Mouse (Mus musculus) layer of hippocampus, postnatal 25 days (tissue): ENCODE data around the gene Ddn. TPM values are rescaled to one million over a fixed set of nuclear protein-coding genes. Genes with fewer than 3 reads are reported as not detected.

Experiments used
- DNase-seq, 2 experiments: peaks; one replicate each; pipeline ENCODE4 v3.0.0; 2022; ENCODE audit warnings: mixed read lengths in 2 of 2, low spot score in 1 of 2; ENCODE audit errors: extremely low spot score in 1 of 2
- total RNA-seq, 2 experiments: library from RNA; stranded (reverse); gene quantifications; 2 replicates each; pipeline ENCODE4 v1.2.3; 2021

Ddn gene
- total RNA-seq, 2 experiments from 2014 or later: 1,586 to 1,599 TPM

GRCm38 (mm10) chr15:98777762-98778161, 31.5 kb downstream of the Ddn start, which contains the start of gene Wnt10b:
Wnt10b (minus strand) TSS chr15:98778150.
- no peak for DNase-seq

- no peak for DNase-seq
Measured at GRCm38 (mm10) chr15:98777005-98777616, 32.2 kb downstream of the Ddn start.

DNA sequence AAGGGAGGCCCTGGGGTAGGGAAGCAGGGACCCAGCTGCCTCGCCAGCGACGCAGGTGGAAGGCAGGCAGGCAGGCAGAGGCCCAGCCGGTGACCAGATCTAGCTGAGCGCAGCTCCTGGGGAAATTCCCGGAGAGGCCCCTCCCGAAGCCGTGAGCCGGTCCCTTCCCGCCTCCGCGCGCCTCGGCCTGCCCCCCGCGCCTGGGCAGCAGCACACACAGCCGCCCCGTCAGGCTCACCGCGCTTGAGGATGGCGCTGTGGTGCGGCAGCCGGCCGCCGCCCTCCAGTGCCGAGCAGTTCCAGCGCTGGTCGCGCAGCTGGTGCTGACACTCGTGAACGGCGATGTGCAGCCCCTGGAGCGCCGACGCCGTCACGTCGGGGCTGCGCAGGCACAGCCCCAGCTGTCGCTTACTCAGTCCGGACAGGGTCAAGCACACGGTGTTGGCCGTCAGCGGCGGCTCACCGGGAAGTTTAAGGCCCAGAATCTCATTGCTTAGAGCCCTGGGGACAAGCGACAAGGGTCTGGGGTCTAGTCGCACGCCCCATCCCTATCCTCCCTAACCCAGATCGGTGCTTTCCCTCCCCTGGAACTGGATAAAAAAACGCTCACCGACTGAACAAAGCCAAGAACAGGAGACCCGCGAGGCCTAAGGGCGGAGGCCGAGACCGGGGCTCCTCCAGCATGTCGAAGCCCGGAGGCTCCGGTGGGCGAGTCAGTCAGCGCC, 32.8 kb downstream of the Ddn start:
- no peak for DNase-seq

- no peak for DNase-seq
Measured at GRCm38 (mm10) chr15:98775533-98775932, 33.8 kb downstream of the Ddn start.

- no peak for DNase-seq
Measured at GRCm38 (mm10) chr15:98774096-98774495, 35.2 kb downstream of the Ddn start.

GRCm38 (mm10) chr15:98772511-98773211, 36.6 kb downstream of the Ddn start:
- no peak for DNase-seq

GRCm38 (mm10) chr15:98771813-98772425, 37.4 kb downstream of the Ddn start:
- DNase-seq: no peak

- DNase-seq: no peak
Measured at GRCm38 (mm10) chr15:98768259-98768658, 41.0 kb downstream of the Ddn start.

GRCm38 (mm10) chr15:98765929-98766328, 43.4 kb downstream of the Ddn start:
- DNase-seq: no peak

- DNase-seq: peak; percentile 92 to 93
Measured at GRCm38 (mm10) chr15:98762670-98763529, 46.4 kb downstream of the Ddn start, which contains the start of gene Arf3. Arf3 (minus strand) TSS chr15:98763214.

DNA sequence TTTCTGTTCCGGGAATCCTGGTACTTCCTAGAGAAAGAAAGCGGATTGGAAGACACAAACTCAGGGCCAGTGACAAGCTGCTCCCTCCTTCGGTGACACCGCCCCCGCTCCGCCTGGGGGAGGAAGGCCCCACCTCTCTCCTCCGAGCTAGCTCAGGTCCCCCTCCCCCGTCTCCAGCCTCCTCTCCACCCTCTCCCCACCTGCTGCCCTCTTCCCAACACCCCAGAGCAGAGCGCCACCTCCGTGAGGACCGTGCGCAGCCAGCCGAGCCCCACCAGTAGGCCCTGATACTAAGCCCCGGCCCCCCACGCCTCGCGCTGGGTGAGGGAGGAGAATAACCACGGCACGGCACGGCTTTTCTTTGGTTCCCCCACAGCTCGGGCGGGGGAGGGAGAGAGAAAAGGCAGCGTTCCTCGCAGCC, 47.1 kb downstream of the Ddn start:
- DNase-seq: peak; percentile 53 to 58

DNA sequence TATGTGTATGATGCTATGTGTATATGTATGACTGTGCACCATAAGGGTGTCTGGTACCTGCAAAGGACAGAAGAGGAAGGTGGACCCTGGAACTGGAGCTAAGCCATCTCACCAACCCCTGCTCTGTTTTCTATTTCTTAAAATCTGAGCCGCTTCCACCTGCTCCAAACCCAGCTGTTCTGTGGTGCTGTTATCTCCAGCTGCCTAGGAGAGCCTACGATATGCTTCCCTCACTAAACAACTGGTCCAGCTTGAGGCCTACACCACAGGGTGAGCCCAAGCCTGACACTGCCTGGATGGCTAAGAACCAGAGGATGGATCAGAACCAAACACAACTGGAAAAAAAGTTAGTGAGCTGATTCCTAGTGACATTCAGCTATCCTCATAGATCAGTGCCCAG, 55.2 kb downstream of the Ddn start:
- DNase-seq: no peak

Other genes starting within 250 kb of the Ddn start
- 10 to 100 TPM; 40.1 to 45.0 TPM for gene Ccnt1, start 238.6 kb downstream of the Ddn start, total RNA-seq
- under 1 TPM in 1 of 2 experiments, not detected in 1; 0.73 TPM for gene 4930415O20Rik, start 238.5 kb downstream of the Ddn start, total RNA-seq
- gene Adcy6, start 199.4 kb downstream of the Ddn start, total RNA-seq: 10 to 100 TPM; 45.1 to 45.8 TPM
- gene Cacnb3, start 178.7 kb downstream of the Ddn start, total RNA-seq: 100 to 1,000 TPM; 189 to 209 TPM
- gene Ddx23, start 146.6 kb downstream of the Ddn start, total RNA-seq: 10 to 100 TPM; 75.8 to 79.9 TPM
- gene Rnd1, start 132.0 kb downstream of the Ddn start, total RNA-seq: 1 to 10 TPM; 8.3 to 9.4 TPM
- 10 to 100 TPM in 1 of 2 experiments, 1 to 10 TPM in 1; 9.0 to 11.1 TPM for gene Ccdc65, start 101.3 kb downstream of the Ddn start, total RNA-seq
- 1 to 10 TPM; 1.0 to 1.5 TPM for gene Fkbp11, start 81.3 kb downstream of the Ddn start, total RNA-seq
- gene Arf3, start 46.3 kb downstream of the Ddn start, total RNA-seq: 100 to 1,000 TPM; 759 to 832 TPM
- gene Wnt10b, start 31.3 kb downstream of the Ddn start, total RNA-seq: under 1 TPM; 0.31 to 0.37 TPM
- not detected for gene Wnt1, start 19.6 kb downstream of the Ddn start, total RNA-seq
- 10 to 100 TPM; 51.2 to 51.3 TPM for gene Prkag1, start 22.0 kb upstream of the Ddn start, total RNA-seq
- gene Kmt2d, start 61.7 kb upstream of the Ddn start, total RNA-seq: 100 to 1,000 TPM in 1 of 2 experiments, 10 to 100 TPM in 1; 65.4 to 102 TPM
- gene Rhebl1, start 85.0 kb upstream of the Ddn start, total RNA-seq: 1 to 10 TPM; 4.7 to 7.7 TPM
- gene Dhh, start 89.0 kb upstream of the Ddn start, total RNA-seq: under 1 TPM; 0.17 to 0.19 TPM
- 10 to 100 TPM; 11.5 to 17.9 TPM for gene Lmbr1l, start 108.7 kb upstream of the Ddn start, total RNA-seq
- gene Tuba1b, start 125.1 kb upstream of the Ddn start, total RNA-seq: 100 to 1,000 TPM; 478 to 525 TPM
- gene Gm49450, start 144.1 kb upstream of the Ddn start, total RNA-seq: not detected
- gene Tuba1a, start 144.2 kb upstream of the Ddn start, total RNA-seq: 1,000 to 10,000 TPM; 1,021 to 1,172 TPM
- gene Tuba1c, start 220.4 kb upstream of the Ddn start, total RNA-seq: 10 to 100 TPM; 62.5 to 77.9 TPM
- gene Prph, start 245.7 kb upstream of the Ddn start, total RNA-seq: 1 to 10 TPM; 1.2 to 1.4 TPM